Comparison of ENCODE assay signal across 17 mouse cellular contexts in the genomic region with DNA sequence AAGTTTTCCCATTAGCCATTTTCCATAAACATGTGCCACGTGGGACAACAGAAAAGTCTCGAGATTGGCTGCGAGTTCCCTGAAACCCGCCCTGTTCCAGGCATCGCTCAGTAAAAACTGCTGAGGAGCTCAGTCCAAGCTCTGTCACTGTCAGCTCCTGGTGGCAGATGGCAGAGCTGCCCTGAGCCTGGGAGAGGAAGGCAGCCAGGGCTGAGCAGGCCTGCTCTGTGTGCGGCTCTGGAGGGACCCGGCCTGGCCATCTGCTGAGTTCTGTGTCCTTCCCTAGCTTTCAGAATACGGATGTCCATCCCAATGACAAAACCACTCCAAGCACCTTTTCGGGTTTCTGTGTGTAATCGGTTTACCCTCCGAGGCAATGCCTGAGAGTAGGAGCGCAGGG. TPM values are rescaled to one million over a fixed set of nuclear protein-coding genes. Genes with fewer than 3 reads are reported as not detected.
A peak's percentile ranks its signal among the peaks of the same experiment; 100 is the strongest.
DNase-seq lines count a peak whose midpoint lies in the region; ATAC-seq and TF ChIP-seq lines count a peak whose summit lies in the region.
"Had no signal": no experiment of that assay in that cellular context is flagged by ENCODE, and none has a peak within 500 bp of the region (broad histone marks: within the 10 kb centered on the region; RNA-seq: fewer than 3 reads in every experiment).

No protein-coding gene starts in this region.

- peak; percentile 52; the same call in 1 of the 2 replicates for ATAC-seq in frontal cortex, adult (ENCODE audit: low TSS enrichment)
- ATAC-seq: midbrain, embryonic 13.5 days had no signal

- in situ Hi-C loops in ES-E14 (cut with MboI; ENCODE audit: low sequenced_read_pairs in 2 of 2, unreplicated experiment in 2 of 2), result no loop called here

- 0 out of 2 replicates have a peak overlapping the region, but pooled peaks have one; percentile 14 for H3K27ac ChIP-seq in ES-E14 (ENCODE audit: insufficient read depth, low read depth, low read length, poor library complexity, severe bottlenecking)
- H3K27ac ChIP-seq: heart, embryonic 13.5 days; limb, embryonic 15.5 days; macrophage; midbrain, embryonic 13.5 days had no signal

- no peak overlapping the region for H3K9ac ChIP-seq in ES-E14 (ENCODE audit: insufficient read depth, low read depth, low read length, poor library complexity, severe bottlenecking)
- H3K9ac ChIP-seq: heart, embryonic 13.5 days; limb, embryonic 15.5 days; midbrain, embryonic 13.5 days had no signal

- H3K4me3 ChIP-seq in ES-E14 (ENCODE audit: insufficient read depth in 1 of 2, low read depth in 1 of 2, low read length in 2 of 2, poor library complexity in 1 of 2, severe bottlenecking in 1 of 2), result no peak overlapping the region
- H3K4me3 ChIP-seq: heart, embryonic 13.5 days; limb, embryonic 15.5 days; midbrain, embryonic 13.5 days had no signal

- H3K36me3 ChIP-seq in ES-E14 (ENCODE audit: control insufficient read depth, insufficient read depth, low read length, poor library complexity, severe bottlenecking), result peaks cover 23% of the 10 kb centered on the region

- H3K4me1 ChIP-seq in ES-E14 (ENCODE audit: control insufficient read depth in 2 of 2, insufficient read depth in 2 of 2, low read length in 2 of 2, poor library complexity in 1 of 2), result peaks cover 2 to 10% of the 10 kb centered on the region in 2 experiments; a peak in 3 of 4 replicates
- H3K4me1 ChIP-seq: heart, embryonic 13.5 days; limb, embryonic 15.5 days; midbrain, embryonic 13.5 days had no signal

- H3K9me3 ChIP-seq in ES-E14 (ENCODE audit: control insufficient read depth, insufficient read depth, low read depth, low read length), result no peaks in the 10 kb centered on the region
- H3K9me3 ChIP-seq: heart, embryonic 13.5 days; limb, embryonic 15.5 days; midbrain, embryonic 13.5 days had no signal

- no peak for DNase-seq in frontal cortex, postnatal 10 days (ENCODE audit: low spot score in 2 of 2)
- DNase-seq in ES-E14 (ENCODE audit: low read depth, low spot score) (no peak), liver (no peak)
- DNase-seq in cerebellum, adult 11-12 months, result peak; percentile 97
- peak; percentile 93 to 95 for DNase-seq in cerebellum, postnatal 36 days
- no peak for DNase-seq in gastrocnemius, postnatal 10 days
- DNase-seq in thymus, adult 18-20 months, result no peak
- DNase-seq: B cell, adult 2 months; heart, postnatal 4 days; kidney, adult 11 months; kidney, postnatal 14 days; lung, adult 2 months had no signal

TF ChIP-seq in ES-E14, 5 proteins besides CTCF, POLR2A, EP300 and RAD21:
- TF ChIP-seq ZNF384 (IDR thresholded peaks at IDR 0.05; ENCODE audit: low read depth, low read length), result no peak
- TF ChIP-seq ZC3H11A (IDR thresholded peaks at IDR 0.05; ENCODE audit: borderline replicate concordance, low read depth, low read length), result no peak
- no peak for TF ChIP-seq HCFC1 (IDR thresholded peaks at IDR 0.05; ENCODE audit: borderline replicate concordance, insufficient read depth, low read length)
- TF ChIP-seq CHD2 (IDR thresholded peaks at IDR 0.05; ENCODE audit: low read depth, low read length), result no peak
- no peak for TF ChIP-seq MAFK (IDR thresholded peaks at IDR 0.05; ENCODE audit: insufficient read depth, low read depth, low read length)

RNA-seq across cellular contexts. Expression of a gene that starts 21.1 kb away (rescaled TPM):
- 62.4 and 66.4 TPM in 2 replicates for total RNA-seq in ES-E14 (2012; rRNA removed)
- 10 to 100 TPM; 37.1 to 39.5 TPM for total RNA-seq in gastrocnemius, postnatal 10 days (2021)

RNA-seq across cellular contexts. Expression of a gene that starts 21.9 kb away (rescaled TPM):
- 29.8 and 30.3 TPM in 2 replicates for total RNA-seq in ES-E14 (2012; rRNA removed)
- total RNA-seq in gastrocnemius, postnatal 10 days (2021), result 10 to 100 TPM; 25.5 to 31.9 TPM

RNA-seq across cellular contexts. Expression of a gene that starts 45.8 kb away (rescaled TPM):
- total RNA-seq in ES-E14 (2012; rRNA removed), result 20.6 and 33.8 TPM in 2 replicates
- total RNA-seq in gastrocnemius, postnatal 10 days (2021), result 1 to 10 TPM; 3.5 to 4.6 TPM

Comparison
In these comparisons a context has a peak if more than half of its experiments do, and no peak if none do; other contexts are left out.
1. DNase-seq: peak in cerebellum, adult 11-12 months (single experiment) and cerebellum, postnatal 36 days (2 of 2); none in frontal cortex, postnatal 10 days (0 of 2), ES-E14 (single experiment), gastrocnemius, postnatal 10 days (single experiment), thymus, adult 18-20 months (0 of 2) and liver (single experiment).